Mouse (Mus musculus) megakaryocyte progenitor cell, adult 5-6 weeks (primary cell): Measurements from ENCODE around the gene Olr1. TPM values are rescaled to one million over a fixed set of nuclear protein-coding genes. Genes with fewer than 3 reads are reported as not detected.

Experiments used
- total RNA-seq, 2 experiments: library from RNA; stranded (forward) in 1 of 2; stranded (reverse) in 1 of 2; fragments of 157-497, 149-512 nt in 1 of 2; fragments of 200-1000 nt in 1 of 2; gene quantifications; 2 replicates each; pipeline versions ENCODE4 v1.2.3 to v1.2.4; 2015 to 2017

Olr1 gene
- total RNA-seq, 2 experiments from 2014 or later, result 17.3 to 31.6 TPM

Other genes starting within 250 kb of the Olr1 start
- gene Cd69, start 231.7 kb downstream of the Olr1 start, total RNA-seq (2015), result 128 and 146 TPM in 2 replicates
- 109 and 150 TPM in 2 replicates for gene Cd69, start 231.7 kb downstream of the Olr1 start, total RNA-seq (2017)
- gene 4922502D21Rik, start 175.4 kb downstream of the Olr1 start, total RNA-seq (2015), result 0.42 TPM in 1 of 2 replicates, not detected in the other
- 0.34 TPM in 1 of 2 replicates, not detected in the other for gene 4922502D21Rik, start 175.4 kb downstream of the Olr1 start, total RNA-seq (2017)
- 726 and 820 TPM in 2 replicates for gene Clec12a, start 164.5 kb downstream of the Olr1 start, total RNA-seq (2015)
- 640 and 745 TPM in 2 replicates for gene Clec12a, start 164.5 kb downstream of the Olr1 start, total RNA-seq (2017)
- not detected in 2 replicates for gene Clec12b, start 121.3 kb downstream of the Olr1 start, total RNA-seq (2015)
- not detected in 2 replicates for gene Clec12b, start 121.3 kb downstream of the Olr1 start, total RNA-seq (2017)
- 0.17 and 0.22 TPM in 2 replicates for gene Clec1b, start 109.9 kb downstream of the Olr1 start, total RNA-seq (2015)
- gene Clec1b, start 109.9 kb downstream of the Olr1 start, total RNA-seq (2017), result 0.17 and 0.42 TPM in 2 replicates
- gene Clec9a, start 98.3 kb downstream of the Olr1 start, total RNA-seq (2015), result 5.2 and 6.3 TPM in 2 replicates
- 2.0 and 3.4 TPM in 2 replicates for gene Clec9a, start 98.3 kb downstream of the Olr1 start, total RNA-seq (2017)
- gene Clec1a, start 55.2 kb downstream of the Olr1 start, total RNA-seq (2015), result 0.12 TPM in 1 of 2 replicates, not detected in the other
- gene Clec1a, start 55.2 kb downstream of the Olr1 start, total RNA-seq (2017), result 0.12 and 0.78 TPM in 2 replicates
- gene Tmem52b, start 5.4 kb upstream of the Olr1 start, total RNA-seq (2015), result 0.10 TPM in 1 of 2 replicates, not detected in the other
- 0.12 and 1.1 TPM in 2 replicates for gene Tmem52b, start 5.4 kb upstream of the Olr1 start, total RNA-seq (2017)
- gene Gabarapl1, start 26.0 kb upstream of the Olr1 start, total RNA-seq (2015), result 19.0 and 19.4 TPM in 2 replicates
- gene Gabarapl1, start 26.0 kb upstream of the Olr1 start, total RNA-seq (2017), result 45.5 and 62.8 TPM in 2 replicates
- 0.49 TPM in 1 of 2 replicates, not detected in the other for gene Klre1, start 70.7 kb upstream of the Olr1 start, total RNA-seq (2015)
- not detected in 2 replicates for gene Klre1, start 70.7 kb upstream of the Olr1 start, total RNA-seq (2017)
- gene Klrd1, start 84.6 kb upstream of the Olr1 start, total RNA-seq (2015), result 0.78 TPM in 1 of 2 replicates, not detected in the other
- gene Klrd1, start 84.6 kb upstream of the Olr1 start, total RNA-seq (2017), result 2.3 and 2.5 TPM in 2 replicates
- 5.7 and 8.2 TPM in 2 replicates for gene Klrk1, start 116.7 kb upstream of the Olr1 start, total RNA-seq (2015)
- gene Klrk1, start 116.7 kb upstream of the Olr1 start, total RNA-seq (2017), result 11.8 and 12.2 TPM in 2 replicates
- not detected in 2 replicates for gene Klrc3, start 136.2 kb upstream of the Olr1 start, total RNA-seq (2015)
- not detected in 2 replicates for gene Klrc3, start 136.2 kb upstream of the Olr1 start, total RNA-seq (2017)
- not detected in 2 replicates for gene Klrc2, start 153.5 kb upstream of the Olr1 start, total RNA-seq (2015)
- not detected in 2 replicates for gene Klrc2, start 153.5 kb upstream of the Olr1 start, total RNA-seq (2017)
- 0.17 and 0.44 TPM in 2 replicates for gene Klrc1, start 171.8 kb upstream of the Olr1 start, total RNA-seq (2015)
- 0.87 TPM in 1 of 2 replicates, not detected in the other for gene Klrc1, start 171.8 kb upstream of the Olr1 start, total RNA-seq (2017)
- not detected in 2 replicates for gene Klri1, start 210.0 kb upstream of the Olr1 start, total RNA-seq (2015)
- not detected in 2 replicates for gene Klri1, start 210.0 kb upstream of the Olr1 start, total RNA-seq (2017)
- gene Klri2, start 233.3 kb upstream of the Olr1 start, total RNA-seq (2015), result 0.15 TPM in 1 of 2 replicates, not detected in the other
- under 0.01 TPM in 1 of 2 replicates, not detected in the other for gene Klri2, start 233.3 kb upstream of the Olr1 start, total RNA-seq (2017)